In the genomic region with DNA sequence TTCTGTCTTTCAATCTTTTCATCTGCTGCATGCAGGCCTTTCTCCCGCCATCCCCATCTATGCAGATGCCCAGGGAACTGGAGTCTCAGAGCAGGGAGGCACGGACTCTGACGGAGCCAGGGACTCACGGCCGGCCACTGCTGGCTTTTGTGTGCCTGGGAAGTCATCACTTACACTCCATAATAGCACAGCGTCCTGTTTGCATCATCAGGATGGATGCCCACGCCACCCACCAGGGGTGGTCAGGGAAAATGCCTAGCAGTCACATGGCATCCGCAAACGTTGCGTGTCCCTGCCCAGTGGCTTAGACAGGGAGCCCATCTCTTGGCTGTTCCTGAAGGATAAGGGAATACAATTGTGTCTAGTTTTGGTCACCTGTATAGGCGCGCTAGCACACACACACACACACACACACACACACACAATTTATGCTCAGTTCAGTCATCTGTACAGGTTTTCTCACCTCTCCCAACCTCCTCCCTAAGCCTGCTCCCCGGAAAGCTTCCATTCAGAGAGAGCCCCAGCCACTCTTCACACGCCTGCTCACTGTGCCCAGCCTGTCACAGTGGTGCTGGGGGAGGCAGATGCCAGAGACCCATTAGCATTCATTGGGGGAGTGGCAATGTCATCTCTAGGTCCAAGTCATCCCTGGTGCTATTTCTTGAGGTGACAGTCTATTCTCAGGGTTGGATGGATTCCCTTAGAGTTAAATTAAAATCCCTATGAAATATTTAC, we compare ENCODE assay signal across 10 mouse cellular contexts.
A peak's percentile ranks its signal among the peaks of the same experiment; 100 is the strongest.
DNase-seq lines count a peak whose midpoint lies in the region; ATAC-seq lines count a peak whose summit lies in the region.
"Had no signal": no experiment of that assay in that cellular context is flagged by ENCODE, and none has a peak within 500 bp of the region (broad histone marks: within the 10 kb centered on the region; RNA-seq: fewer than 3 reads in every experiment).

No protein-coding gene starts in this region.

- no peaks in the 10 kb centered on the region for H3K9me3 ChIP-seq in embryonic facial prominence, embryonic 15.5 days (replicated peaks)
- H3K9me3 ChIP-seq in neural tube, embryonic 12.5 days: no peaks in the 10 kb centered on the region

- peak; percentile 38 to 43 for DNase-seq in frontal cortex, postnatal 36 days (ENCODE audit: low spot score in 2 of 2)
- DNase-seq in frontal cortex, postnatal 10 days (ENCODE audit: low spot score in 2 of 2): no peak
- peak; percentile 5 to 15 for DNase-seq in kidney, postnatal 4 days
- no peak for DNase-seq in B cell, adult 2 months
- DNase-seq in adrenal gland, adult 8-10 months: no peak

- ATAC-seq in embryonic facial prominence, embryonic 15.5 days (ENCODE audit: insufficient number of reproducible peaks, low FRiP score, low TSS enrichment, low read depth): no peak
- ATAC-seq in neural tube, embryonic 12.5 days (ENCODE audit: low FRiP score, low read depth): peak; percentile 39; the same call in 1 of the 2 replicates
- no peak for ATAC-seq in erythroid progenitor cell, adult 5-6 weeks (replicated peaks; ENCODE audit: low FRiP score, poor library complexity, severe bottlenecking)
- ATAC-seq: CD4-positive, CD25-positive, alpha-beta regulatory T cell, adult 4 months had no signal

- no peak overlapping the region for H3K9ac ChIP-seq in embryonic facial prominence, embryonic 15.5 days
- H3K9ac ChIP-seq in neural tube, embryonic 12.5 days: no peak overlapping the region
- H3K9ac ChIP-seq: lung, embryonic 14.5 days had no signal

- no peaks in the 10 kb centered on the region for H3K36me3 ChIP-seq in embryonic facial prominence, embryonic 15.5 days
- no peaks in the 10 kb centered on the region for H3K36me3 ChIP-seq in neural tube, embryonic 12.5 days

- H3K27me3 ChIP-seq in embryonic facial prominence, embryonic 15.5 days: no peaks in the 10 kb centered on the region
- H3K27me3 ChIP-seq in neural tube, embryonic 12.5 days (replicated peaks): 0 out of 2 replicates have a peak, but pooled peaks cover 3% of the 10 kb centered on the region

- 47% methylated on average over 14 of the region's 14 CpGs for WGBS in embryonic facial prominence, embryonic 15.5 days
- WGBS in neural tube, embryonic 12.5 days: 40% methylated on average over 14 of the region's 14 CpGs

- no peak overlapping the region for H3K4me3 ChIP-seq in embryonic facial prominence, embryonic 15.5 days (replicated peaks)
- H3K4me3 ChIP-seq in neural tube, embryonic 12.5 days: no peak overlapping the region

- H3K27ac ChIP-seq in embryonic facial prominence, embryonic 15.5 days (replicated peaks): no peak overlapping the region
- no peak overlapping the region for H3K27ac ChIP-seq in neural tube, embryonic 12.5 days

- peak overlapping the region; percentile 27 for H3K4me2 ChIP-seq in embryonic facial prominence, embryonic 15.5 days (replicated peaks)
- peak overlapping the region; percentile 44 for H3K4me2 ChIP-seq in neural tube, embryonic 12.5 days (replicated peaks)
- H3K4me2 ChIP-seq: lung, embryonic 14.5 days had no signal

- H3K4me1 ChIP-seq in embryonic facial prominence, embryonic 15.5 days: peaks cover 16% of the 10 kb centered on the region
- H3K4me1 ChIP-seq in neural tube, embryonic 12.5 days: peaks cover 9% of the 10 kb centered on the region

Comparison
In these comparisons a context has a peak if more than half of its experiments do, and no peak if none do; other contexts are left out.
1. DNase-seq: peak in frontal cortex, postnatal 36 days (2 of 2) and kidney, postnatal 4 days (2 of 2); none in frontal cortex, postnatal 10 days (0 of 2), B cell, adult 2 months (0 of 2) and adrenal gland, adult 8-10 months (single experiment).